Comparison of ENCODE assay signal across 8 mouse cellular contexts in genomic region chr6:45584467-45585094, GRCm38 (mm10).
DNase-seq lines count a peak whose midpoint lies in the region; ATAC-seq lines count a peak whose summit lies in the region.
"Had no signal": no experiment of that assay in that cellular context is flagged by ENCODE, and none has a peak within 500 bp of the region (broad histone marks: within the 10 kb centered on the region; RNA-seq: fewer than 3 reads in every experiment).

No protein-coding gene starts in this region.

- DNase-seq in left cerebral cortex, adult 18-20 months (ENCODE audit: low spot score in 2 of 2): peak; percentile 18 to 20
- DNase-seq in left cerebral cortex, adult 9 months (ENCODE audit: low spot score in 2 of 2): no peak
- peak; percentile 9 for DNase-seq in NIH3T3 (ENCODE audit: low read depth)
- peak; percentile 29 for DNase-seq in adrenal gland, postnatal 14 days
- peak; percentile 74 to 85 for DNase-seq in cerebellum, postnatal 25 days
- DNase-seq in spleen, adult 18-20 months: no peak
- DNase-seq: thymus, postnatal 4 days had no signal

- no peak for ATAC-seq in erythroid progenitor cell, adult 5-6 weeks (replicated peaks; ENCODE audit: low FRiP score, poor library complexity, severe bottlenecking)

Comparison
In these comparisons a context has a peak if more than half of its experiments do, and no peak if none do; other contexts are left out.
1. DNase-seq: peak in left cerebral cortex, adult 18-20 months (2 of 2), NIH3T3 (single experiment), adrenal gland, postnatal 14 days (single experiment) and cerebellum, postnatal 25 days (2 of 2); none in left cerebral cortex, adult 9 months (0 of 2) and spleen, adult 18-20 months (0 of 2).